In genomic region chr7:142660651-142660945, GRCm38 (mm10) we compare ENCODE assay signal across 10 mouse cellular contexts. TPM values are rescaled to one million over a fixed set of nuclear protein-coding genes. Genes with fewer than 3 reads are reported as not detected.
DNase-seq lines count a peak whose midpoint lies in the region; TF ChIP-seq lines count a peak whose summit lies in the region.
"Had no signal": no experiment of that assay in that cellular context is flagged by ENCODE, and none has a peak within 500 bp of the region (broad histone marks: within the 10 kb centered on the region; RNA-seq: fewer than 3 reads in every experiment).

No protein-coding gene starts in this region.

- intact Hi-C loops in gastrocnemius, adult 2 months (cut with DNase I): loop anchor here (5.0 kb wide), 1 partner anchor 33 kb away; no protein-coding TSS in a partner anchor
- intact Hi-C loops in gastrocnemius, postnatal 14 days (cut with DNase I; ENCODE audit: low total_unique reads): no loop called here

- no peak for TF ChIP-seq CTCF in gastrocnemius, adult 2 months (IDR thresholded peaks at IDR 0.05)

- H3K9me3 ChIP-seq in midbrain, embryonic 10.5 days (replicated peaks): no peaks in the 10 kb centered on the region

- no peaks in the 10 kb centered on the region for H3K36me3 ChIP-seq in midbrain, embryonic 10.5 days

- H3K27ac ChIP-seq in gastrocnemius, adult 2 months: no peak overlapping the region
- H3K27ac ChIP-seq in midbrain, embryonic 10.5 days (replicated peaks): peak overlapping the region; percentile 63

- H3K4me1 ChIP-seq in midbrain, embryonic 10.5 days: peaks cover 57% of the 10 kb centered on the region

- DNase-seq in gastrocnemius, adult 2 months: peak; percentile 28
- no peak for DNase-seq in gastrocnemius, postnatal 14 days
- DNase-seq in ZHBTc4 (ENCODE audit: low read depth, low spot score): peak; percentile 77
- DNase-seq in heart, postnatal 4 days: peak; percentile 60
- peak; percentile 76 for DNase-seq in midbrain, embryonic 10.5 days (ENCODE audit: low spot score)
- no peak for DNase-seq in ovary, postnatal 10 days (ENCODE audit: low spot score)
- no peak for DNase-seq in gastrocnemius, adult 8-10 months (ENCODE audit: low spot score in 2 of 2)
- no peak for DNase-seq in testis, postnatal 14 days (ENCODE audit: low spot score)
- DNase-seq: kidney, adult 18-20 months had no signal

- H3K27me3 ChIP-seq in midbrain, embryonic 10.5 days (ENCODE audit: low read depth, poor library complexity, severe bottlenecking): peaks cover 100% of the 10 kb centered on the region

- WGBS in midbrain, embryonic 10.5 days: under 1% methylated on average over 29 of the region's 29 CpGs

- peak overlapping the region; percentile 72 for H3K4me3 ChIP-seq in gastrocnemius, adult 2 months
- H3K4me3 ChIP-seq in midbrain, embryonic 10.5 days: peak overlapping the region; percentile 50

RNA-seq across cellular contexts. Expression of gene Igf2, which starts 6.0 kb away (rescaled TPM):
- total RNA-seq in gastrocnemius, adult 2 months (2021): 10 to 100 TPM; 26.1 to 32.7 TPM
- 1,000 to 10,000 TPM; 2,828 to 3,358 TPM for total RNA-seq in gastrocnemius, postnatal 14 days (2021)
- total RNA-seq in heart, postnatal 4 days (2021): 1,000 to 10,000 TPM; 1,716 to 1,905 TPM
- 151 and 161 TPM in 2 replicates for polyA plus RNA-seq in midbrain, embryonic 10.5 days (2016; fragmentation: Nextera tagmentation; extraction: Ambion mirVana)
- total RNA-seq in gastrocnemius, adult 8-10 months (2022): 10 to 100 TPM; 15.7 to 28.1 (median 22.3) TPM

RNA-seq across cellular contexts. Expression of gene Gm49394, which starts 9.1 kb away (rescaled TPM):
- not detected for total RNA-seq in gastrocnemius, adult 2 months (2021)
- under 1 TPM; 0.22 to 0.86 TPM for total RNA-seq in gastrocnemius, postnatal 14 days (2021)
- under 1 TPM in 1 of 2 experiments, not detected in 1; 0.16 TPM for total RNA-seq in heart, postnatal 4 days (2021)
- not detected in 2 replicates for polyA plus RNA-seq in midbrain, embryonic 10.5 days (2016; fragmentation: Nextera tagmentation; extraction: Ambion mirVana)
- total RNA-seq in gastrocnemius, adult 8-10 months (2022): not detected
- polyA plus RNA-seq: spleen, adult 2 months had no signal

Comparison
In these comparisons a context has a peak if more than half of its experiments do, and no peak if none do; other contexts are left out.
1. DNase-seq: peak in gastrocnemius, adult 2 months (single experiment), ZHBTc4 (single experiment), heart, postnatal 4 days (single experiment) and midbrain, embryonic 10.5 days (single experiment); none in gastrocnemius, postnatal 14 days (single experiment), ovary, postnatal 10 days (single experiment), gastrocnemius, adult 8-10 months (0 of 2) and testis, postnatal 14 days (single experiment).
2. RNA of gene Igf2, which starts 6.0 kb away (total RNA-seq): 2,828 to 3,358 TPM in gastrocnemius, postnatal 14 days and 1,716 to 1,905 TPM in heart, postnatal 4 days; 26.1 to 32.7 TPM in gastrocnemius, adult 2 months and 15.7 to 28.1 TPM in gastrocnemius, adult 8-10 months; every median in the first group is over 10 times any median in the second.